Mouse (Mus musculus) cortical plate, adult 2 months (tissue): ENCODE data around the gene Nop10. TPM values are rescaled to one million over a fixed set of nuclear protein-coding genes. Genes with fewer than 3 reads are reported as not detected.

ENCODE experiments used
- H3K27ac ChIP-seq: fragments of 200-500 bp; 2 replicates; pipeline ENCODE4 v1.5.1; 2012; ENCODE audit warnings: low read length, control low read depth, inconsistent platforms; ENCODE audit not compliant: insufficient read depth
- H3K4me1 ChIP-seq: fragments of 200-500 bp; 2 replicates; pipeline ENCODE4 v1.6.1; 2011; ENCODE audit warnings: low read length; ENCODE audit not compliant: control insufficient read depth, insufficient read depth
- H3K4me3 ChIP-seq: fragments of 200-500 bp; 2 replicates; pipeline ENCODE4 v1.5.1; 2011; ENCODE audit warnings: mild to moderate bottlenecking, low read length, control low read depth; ENCODE audit not compliant: insufficient read depth
- CTCF ChIP-seq: fragments of 200-500 bp; IDR thresholded peaks from 2 replicates; pipeline ENCODE4 v1.5.1; 2011; ENCODE audit warnings: mild to moderate bottlenecking, control low read depth, low read length; ENCODE audit not compliant: insufficient read depth; ENCODE audit errors: extremely low read depth
- POLR2A ChIP-seq: fragments of 200-500 bp; IDR thresholded peaks from 2 replicates; pipeline ENCODE4 v1.6.1; 2011; ENCODE audit warnings: mild to moderate bottlenecking, low read length, control low read depth; ENCODE audit not compliant: insufficient read depth; ENCODE audit errors: extremely low read depth
- polyA plus RNA-seq: library from polyadenylated mRNA; depleted of rRNA; stranded (reverse); fragments of >200 nt; gene quantifications from 2 replicates; pipeline ENCODE4 v1.2.3, GENCODE M21; 2012

The Nop10 gene
- polyA plus RNA-seq, 1 experiment, result 101 TPM

DNA sequence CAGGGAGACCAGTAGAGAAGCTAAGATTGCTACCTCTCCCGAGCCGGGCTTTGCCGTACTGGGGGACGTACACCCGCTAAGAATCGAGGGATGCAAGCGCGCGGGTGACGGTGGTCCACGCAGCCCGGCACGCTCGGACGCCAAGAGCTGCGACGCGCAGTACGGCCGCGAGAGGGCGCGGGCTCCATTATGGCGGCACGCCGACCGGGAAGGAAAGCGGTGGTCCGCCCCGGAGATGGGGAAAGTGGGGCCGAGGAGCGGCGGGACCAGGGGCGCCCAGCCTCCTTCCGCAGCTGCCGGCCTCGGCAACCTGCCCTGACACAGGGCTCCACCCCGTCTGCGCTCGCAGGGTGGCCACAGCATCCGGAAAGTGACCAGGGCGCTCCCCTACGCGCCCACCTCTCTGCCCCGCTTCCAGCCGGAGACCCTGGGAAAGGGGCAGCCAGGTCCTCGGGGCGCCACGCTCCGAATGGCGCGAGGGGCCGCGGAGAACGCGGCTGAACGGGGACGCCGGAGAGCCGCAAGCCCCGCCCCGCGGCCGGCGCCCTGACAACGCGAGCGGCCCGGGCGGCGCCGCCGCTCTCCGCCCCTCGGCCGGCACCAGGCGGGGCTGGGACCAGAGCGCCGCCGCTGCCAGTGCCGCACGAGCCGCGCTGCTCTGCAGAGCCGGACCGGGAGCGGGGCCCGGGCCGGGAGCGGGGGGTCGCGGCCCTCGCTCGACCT is 22.4 kb upstream of the Nop10 start, which contains the start of gene Lpcat4:
TSS of gene Lpcat4 (plus strand) at position 257 of the 723 bp plus-strand sequence.
- H3K27ac ChIP-seq, result peak within 1 kb of the TSS; percentile 99
- peak; percentile 87 for TF ChIP-seq POLR2A
- peak; percentile 61 for TF ChIP-seq CTCF
- no peaks in the 10 kb centered on the region; the same call in 1 of the 2 replicates for H3K4me1 ChIP-seq
- peak within 1 kb of the TSS; percentile 88 for H3K4me3 ChIP-seq

GRCm38 (mm10) chr2:112239935-112240721 is 21.6 kb upstream of the Nop10 start:
- Histone ChIP-seq H3K4me1 (no peaks in the 10 kb centered on the region; the same call in 1 of the 2 replicates), H3K4me3 (peak overlapping the region; percentile 88), H3K27ac (peak overlapping the region; percentile 66)
- TF ChIP-seq POLR2A, result peak; percentile 35; the same call in 1 of the 2 replicates
- TF ChIP-seq CTCF, result no peak

GRCm38 (mm10) chr2:112241787-112242186 is 19.9 kb upstream of the Nop10 start:
- Histone ChIP-seq H3K4me3 (peak overlapping the region; percentile 88; the same call in 1 of the 2 replicates), H3K27ac (no peak overlapping the region), H3K4me1 (no peaks in the 10 kb centered on the region; the same call in 1 of the 2 replicates)
- TF ChIP-seq POLR2A (no peak), CTCF (no peak)

DNA sequence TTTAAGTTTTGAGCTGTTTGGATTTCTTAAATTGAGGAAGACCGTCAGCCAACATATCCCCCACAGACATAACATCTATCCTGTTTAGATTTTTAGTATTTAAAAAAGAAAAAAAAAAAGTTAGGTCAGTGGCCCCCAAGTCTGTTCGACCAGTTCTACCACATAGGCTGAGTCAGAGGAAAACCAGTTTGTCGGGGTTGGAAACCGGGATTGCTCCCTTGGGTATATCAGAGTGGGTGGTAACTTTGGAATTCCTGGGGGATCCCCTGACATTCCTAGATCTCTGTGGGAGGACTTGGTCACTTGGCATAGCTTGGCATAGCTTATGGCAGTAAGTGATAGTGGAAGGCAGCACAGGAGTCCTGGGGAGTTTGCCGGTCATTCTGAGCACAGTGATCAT is 16.4 kb upstream of the Nop10 start:
- TF ChIP-seq CTCF (no peak), POLR2A (no peak)

GRCm38 (mm10) chr2:112246193-112246592 is 15.5 kb upstream of the Nop10 start:
- TF ChIP-seq CTCF (no peak), POLR2A (no peak)
- H3K27ac ChIP-seq, result no peak overlapping the region
- H3K4me3 ChIP-seq, result no peak overlapping the region
- peaks cover 3% of the 10 kb centered on the region; the same call in 1 of the 2 replicates for H3K4me1 ChIP-seq

More for the DNA sequence above, 16.4 kb upstream of the Nop10 start:
- Histone ChIP-seq H3K4me3 (no peak overlapping the region), H3K27ac (no peak overlapping the region), H3K4me1 (no peaks in the 10 kb centered on the region; the same call in 1 of the 2 replicates)

DNA sequence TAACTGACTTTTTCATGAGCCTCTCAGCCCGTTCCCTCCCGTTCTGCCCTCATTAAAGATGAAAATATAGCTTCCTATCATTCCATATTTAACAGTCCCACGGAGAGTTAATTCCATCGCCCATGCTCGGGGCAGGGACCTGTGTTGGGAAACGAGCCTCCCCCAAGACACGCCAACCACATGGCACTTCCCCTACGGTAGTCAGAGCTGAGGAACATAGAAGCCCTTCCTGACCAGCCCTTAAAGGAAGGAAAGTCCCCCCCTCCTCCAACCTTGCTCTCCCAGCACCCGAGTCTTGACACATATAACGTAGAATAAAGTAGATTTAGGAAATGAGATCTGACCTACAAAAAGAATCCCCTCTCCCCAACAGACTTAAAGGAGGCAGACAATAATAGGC is 14.4 kb upstream of the Nop10 start:
- H3K4me1 ChIP-seq, result peaks cover 3% of the 10 kb centered on the region; the same call in 1 of the 2 replicates
- no peak overlapping the region for H3K4me3 ChIP-seq
- no peak overlapping the region for H3K27ac ChIP-seq
- TF ChIP-seq CTCF, result no peak
- TF ChIP-seq POLR2A, result no peak; the same call in 1 of the 2 replicates

DNA sequence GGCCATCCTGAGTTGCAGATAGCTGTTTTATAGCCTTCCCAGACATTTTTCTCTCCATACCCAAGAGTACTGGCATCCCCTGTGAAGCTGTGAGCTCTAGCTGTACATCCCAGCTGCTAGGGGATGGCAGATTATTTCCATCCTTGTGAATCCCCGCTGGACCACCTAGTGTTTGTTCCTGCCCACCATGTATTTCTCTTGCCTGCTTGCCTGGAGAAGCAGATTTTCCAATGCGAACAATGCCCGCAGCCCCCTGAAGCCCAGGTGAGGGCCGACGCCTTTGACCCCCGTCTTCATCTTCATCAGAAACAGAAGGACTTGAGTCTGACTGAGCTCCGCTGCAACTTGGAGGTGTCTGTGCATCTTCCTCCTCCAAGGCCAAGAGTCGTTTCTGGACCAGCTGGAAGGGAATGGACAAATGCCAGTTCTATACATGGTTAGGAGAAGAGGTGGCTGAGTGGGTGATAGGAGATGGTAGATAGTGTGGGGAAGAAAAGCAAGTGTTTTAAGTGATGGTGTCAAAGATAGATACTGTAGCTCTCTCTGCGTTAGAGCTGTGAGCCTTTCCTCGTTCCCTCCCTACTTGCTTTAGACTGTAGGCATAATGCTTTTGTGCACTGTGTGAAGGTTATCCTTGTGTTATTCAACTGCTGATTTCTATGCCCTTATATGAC is 11.8 kb upstream of the Nop10 start:
- TF ChIP-seq POLR2A (peak; percentile 57; the same call in 1 of the 2 replicates), CTCF (no peak)
- Histone ChIP-seq H3K4me1 (peaks cover 3% of the 10 kb centered on the region; the same call in 1 of the 2 replicates), H3K4me3 (no peak overlapping the region), H3K27ac (peak overlapping the region; percentile 85)

GRCm38 (mm10) chr2:112254675-112255515 is 6.8 kb upstream of the Nop10 start:
- TF ChIP-seq POLR2A (no peak), CTCF (no peak)
- Histone ChIP-seq H3K4me1 (peaks cover 3% of the 10 kb centered on the region; the same call in 1 of the 2 replicates), H3K27ac (no peak overlapping the region)

More at GRCm38 (mm10) chr2:112254675-112255515, 6.8 kb upstream of the Nop10 start:
- no peak overlapping the region for H3K4me3 ChIP-seq
